Mouse (Mus musculus) mesoderm, embryonic 11.5 days (tissue): ENCODE results near the gene Spsb3.

Experiments
- DNase-seq: peaks from one replicate; pipeline ENCODE4 v3.0.0-alpha.2; 2012; ENCODE audit warnings: low read depth, low spot score

Gene Spsb3

GRCm38 (mm10) chr17:24886134-24886931, at the start of gene Spsb3, which contains the start of gene Nubp2:
Gene Spsb3 (plus strand): TSS chr17:24886643.
Gene Nubp2 (minus strand): TSS chr17:24886349.
- peak; percentile 99 for DNase-seq

- DNase-seq: no peak
Measured at GRCm38 (mm10) chr17:24839842-24840241, 46.6 kb upstream of the Spsb3 start, which contains the start of gene Hagh. Gene Hagh (plus strand): TSS chr17:24840143.

GRCm38 (mm10) chr17:24840341-24840740, 46.1 kb upstream of the Spsb3 start:
- no peak for DNase-seq

GRCm38 (mm10) chr17:24841133-24841532, 45.3 kb upstream of the Spsb3 start:
- no peak for DNase-seq

- DNase-seq: no peak
Measured at GRCm38 (mm10) chr17:24842631-24843030, 43.8 kb upstream of the Spsb3 start.

GRCm38 (mm10) chr17:24844525-24844924, 41.9 kb upstream of the Spsb3 start:
- DNase-seq: no peak

- DNase-seq: no peak
Measured at GRCm38 (mm10) chr17:24847386-24847785, 39.1 kb upstream of the Spsb3 start.

GRCm38 (mm10) chr17:24848600-24849031, 37.8 kb upstream of the Spsb3 start:
- no peak for DNase-seq

GRCm38 (mm10) chr17:24849733-24850064, 36.7 kb upstream of the Spsb3 start:
- DNase-seq: no peak

- DNase-seq: peak; percentile 97
Measured at GRCm38 (mm10) chr17:24850065-24850772, 36.2 kb upstream of the Spsb3 start, which contains the start of gene Fahd1. Gene Fahd1 (minus strand): TSS chr17:24850364.

- no peak for DNase-seq
Measured at GRCm38 (mm10) chr17:24850773-24851127, 35.7 kb upstream of the Spsb3 start.

GRCm38 (mm10) chr17:24851381-24852125, 34.9 kb upstream of the Spsb3 start:
- no peak for DNase-seq

GRCm38 (mm10) chr17:24855838-24856464, 30.5 kb upstream of the Spsb3 start:
- no peak for DNase-seq

- DNase-seq: no peak
Measured at GRCm38 (mm10) chr17:24856589-24856988, 29.9 kb upstream of the Spsb3 start.

GRCm38 (mm10) chr17:24857831-24858470, 28.5 kb upstream of the Spsb3 start:
- no peak for DNase-seq

GRCm38 (mm10) chr17:24858967-24859366, 27.5 kb upstream of the Spsb3 start:
- DNase-seq: no peak

GRCm38 (mm10) chr17:24860076-24860475, 26.4 kb upstream of the Spsb3 start:
- DNase-seq: no peak

- DNase-seq: no peak
Measured at GRCm38 (mm10) chr17:24861785-24862184, 24.7 kb upstream of the Spsb3 start.

GRCm38 (mm10) chr17:24865776-24866175, 20.7 kb upstream of the Spsb3 start, which contains the start of gene Igfals:
Gene Igfals (plus strand): TSS chr17:24865997.
- DNase-seq: no peak

- DNase-seq: no peak
Measured at GRCm38 (mm10) chr17:24867914-24868313, 18.5 kb upstream of the Spsb3 start.
